Mouse (Mus musculus) splenic B cell, adult 2 months (primary cell): Measurements from ENCODE around the gene Prkca.

ENCODE experiments used
- DNase-seq: peaks from one replicate; pipeline ENCODE4 v3.0.0-alpha.2; 2011; ENCODE audit warnings: low read depth, low spot score
- H3K27me3 ChIP-seq: 2 replicates; pipeline ENCODE4 v1.6.1; 2012; ENCODE audit warnings: mild to moderate bottlenecking, low read length, moderate library complexity, mixed read lengths; ENCODE audit not compliant: control insufficient read depth, poor library complexity, insufficient read depth, severe bottlenecking
- H3K36me3 ChIP-seq: 2 replicates; pipeline ENCODE4 v1.6.1; 2012; ENCODE audit warnings: mild to moderate bottlenecking, low read length, moderate library complexity, mixed read lengths; ENCODE audit not compliant: control insufficient read depth, poor library complexity, insufficient read depth, severe bottlenecking

Prkca gene

DNA sequence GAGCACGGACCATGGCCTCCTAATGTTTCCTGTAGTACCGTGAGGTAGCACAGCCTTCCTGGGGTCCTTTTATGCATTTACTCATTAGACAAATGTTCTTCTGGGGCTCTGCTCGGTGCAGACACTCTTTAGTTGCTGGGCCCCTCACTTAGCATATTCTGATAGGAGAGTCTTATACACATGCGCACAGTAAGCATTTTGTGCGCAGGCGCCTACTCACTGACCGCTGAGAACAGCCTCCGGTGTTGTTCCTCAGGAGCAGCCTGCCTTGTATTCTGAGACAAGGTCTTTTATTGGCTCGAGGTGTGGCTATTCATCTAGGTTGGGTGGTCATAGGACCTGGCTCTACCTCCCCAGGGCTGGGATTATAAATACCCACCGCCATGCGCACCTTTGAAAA is 412.4 kb downstream of the Prkca start:
- no peaks in the 10 kb centered on the region for H3K36me3 ChIP-seq
- no peak for DNase-seq
- no peaks in the 10 kb centered on the region for H3K27me3 ChIP-seq

DNA sequence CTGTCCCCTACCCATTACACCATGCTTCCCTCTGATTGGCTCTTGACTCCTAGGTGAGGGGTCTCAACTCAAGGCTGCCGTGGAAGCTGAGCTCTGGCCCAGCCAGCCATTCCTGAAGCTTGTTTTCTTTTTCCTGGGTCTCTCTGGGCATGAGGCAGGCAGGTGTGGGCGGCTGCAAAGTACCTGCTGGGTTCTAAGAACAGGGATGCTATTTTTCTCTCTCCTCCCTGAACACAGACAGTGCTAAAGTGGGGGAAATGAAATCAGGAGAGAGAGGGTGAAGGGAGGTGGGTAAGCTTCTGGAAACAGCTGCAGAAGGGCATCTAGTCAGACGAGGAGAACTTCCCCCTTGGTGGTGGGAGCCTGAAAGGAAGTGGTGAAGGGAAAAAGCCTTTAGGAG is 414.0 kb downstream of the Prkca start:
- DNase-seq: no peak
- H3K27me3 ChIP-seq: no peaks in the 10 kb centered on the region
- no peaks in the 10 kb centered on the region for H3K36me3 ChIP-seq

DNA sequence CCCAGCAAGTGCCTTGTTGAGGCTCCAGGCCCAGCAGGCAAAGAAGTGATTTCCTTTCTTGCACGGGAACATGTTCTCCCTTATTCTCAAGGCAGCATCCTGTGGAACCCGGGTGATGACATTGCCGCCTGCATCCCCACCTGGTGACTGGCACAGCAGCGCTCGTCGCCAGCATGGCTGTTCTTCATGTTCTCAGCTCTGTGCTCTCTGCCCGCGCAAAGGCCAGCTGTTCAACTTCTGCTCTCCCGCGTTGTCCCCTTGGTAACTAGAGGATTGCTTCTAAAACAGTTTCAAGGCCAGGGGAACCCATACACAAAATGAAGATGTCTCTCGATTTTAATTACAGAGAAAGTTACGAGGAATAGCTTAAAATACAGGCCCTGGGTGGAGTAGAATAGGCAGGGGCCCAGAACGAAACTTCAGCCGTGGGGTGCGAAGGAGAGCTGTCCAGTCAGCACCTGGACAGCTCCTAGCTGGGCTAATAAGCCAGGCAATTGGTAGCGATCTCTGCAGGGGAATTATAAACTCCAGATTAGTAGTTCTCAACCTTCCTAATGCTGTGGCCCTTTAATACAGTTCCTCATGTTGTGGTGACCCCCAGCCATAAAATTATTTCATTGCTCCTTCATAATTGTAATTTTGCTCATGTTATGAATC is 423.7 kb downstream of the Prkca start:
- no peak for DNase-seq
- Histone ChIP-seq H3K36me3 (no peaks in the 10 kb centered on the region), H3K27me3 (peaks cover 2% of the 10 kb centered on the region)

DNA sequence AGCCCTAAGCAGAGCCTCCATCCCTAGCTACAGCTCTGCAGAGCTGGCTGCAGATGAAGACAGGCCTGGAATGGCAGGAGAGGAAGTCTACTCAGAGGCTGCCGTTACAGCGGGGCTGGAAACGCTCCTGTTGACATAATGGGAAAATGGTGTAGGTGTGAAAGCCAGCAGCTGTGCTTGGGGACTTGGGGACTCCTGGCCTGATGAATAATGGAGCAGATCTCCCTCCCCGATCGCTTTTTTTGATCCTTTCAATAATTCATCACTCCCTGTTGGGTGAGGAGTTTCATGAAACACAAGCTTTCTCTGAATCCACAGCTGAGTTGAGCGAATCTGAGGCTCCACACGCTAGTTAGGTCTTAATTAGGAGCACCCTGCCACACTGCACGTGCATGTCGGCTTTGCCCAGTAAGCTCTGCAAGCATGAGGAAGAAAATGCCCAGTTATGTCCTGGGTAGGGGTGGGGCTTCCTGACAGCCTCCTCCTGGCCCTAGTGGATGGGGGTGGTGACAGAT is 425.9 kb downstream of the Prkca start:
- Histone ChIP-seq H3K27me3 (peaks cover 3% of the 10 kb centered on the region), H3K36me3 (no peaks in the 10 kb centered on the region)
- no peak for DNase-seq

DNA sequence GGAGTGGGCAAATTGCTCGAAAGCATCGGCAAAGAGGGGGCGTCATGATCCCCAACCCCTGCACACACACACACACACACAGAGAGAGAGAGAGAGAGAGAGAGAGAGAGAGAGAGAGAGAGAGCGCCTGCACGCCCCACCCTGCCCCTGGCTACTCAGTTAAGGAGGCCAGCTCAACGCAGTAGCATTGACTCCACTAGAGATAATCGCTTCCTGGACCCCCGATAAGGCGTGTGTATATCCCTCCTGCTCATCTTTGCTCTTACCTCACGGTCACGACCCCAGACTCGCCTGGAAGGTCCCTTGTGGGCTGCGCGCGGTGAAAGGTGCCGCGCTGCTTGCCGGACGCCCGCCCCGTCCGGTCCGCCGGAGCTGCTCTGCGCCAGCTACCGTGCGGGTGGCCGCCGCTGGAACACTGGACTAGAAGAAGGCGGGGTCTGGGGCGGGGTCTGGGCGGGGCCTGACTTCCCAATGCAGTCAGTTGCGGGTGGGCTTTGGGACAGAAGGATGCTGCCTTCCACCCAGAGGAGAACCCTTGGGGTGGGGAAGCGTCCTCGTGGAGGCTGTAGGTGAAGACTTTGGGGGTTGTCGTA is 429.0 kb downstream of the Prkca start, which contains the start of gene Cacng5:
Gene Cacng5, minus strand, starts transcription at position 422 of the 593 bp plus-strand sequence.
- no peaks in the 10 kb centered on the region for H3K36me3 ChIP-seq
- no peak for DNase-seq
- peaks cover 3% of the 10 kb centered on the region for H3K27me3 ChIP-seq

DNA sequence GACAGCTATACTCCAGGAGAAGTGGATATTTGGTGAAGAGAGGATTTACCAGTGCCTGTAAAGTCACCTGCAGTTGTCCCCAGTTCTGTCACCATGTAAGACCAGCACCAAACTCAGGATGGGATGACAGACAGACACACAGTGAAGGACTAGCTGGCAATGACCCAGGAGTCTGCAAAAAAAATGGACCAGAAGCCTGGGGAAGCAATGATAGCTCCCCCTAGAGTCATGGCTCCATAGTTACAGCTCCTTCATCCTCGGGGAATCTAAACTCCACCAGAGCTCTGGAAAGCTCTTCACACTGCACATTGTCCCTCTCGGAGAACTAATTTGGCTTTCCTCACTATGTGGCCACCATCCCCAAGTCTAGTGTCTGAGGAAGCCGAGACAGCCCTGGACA is 430.4 kb downstream of the Prkca start:
- Histone ChIP-seq H3K27me3 (peaks cover 3% of the 10 kb centered on the region), H3K36me3 (no peaks in the 10 kb centered on the region)
- no peak for DNase-seq

DNA sequence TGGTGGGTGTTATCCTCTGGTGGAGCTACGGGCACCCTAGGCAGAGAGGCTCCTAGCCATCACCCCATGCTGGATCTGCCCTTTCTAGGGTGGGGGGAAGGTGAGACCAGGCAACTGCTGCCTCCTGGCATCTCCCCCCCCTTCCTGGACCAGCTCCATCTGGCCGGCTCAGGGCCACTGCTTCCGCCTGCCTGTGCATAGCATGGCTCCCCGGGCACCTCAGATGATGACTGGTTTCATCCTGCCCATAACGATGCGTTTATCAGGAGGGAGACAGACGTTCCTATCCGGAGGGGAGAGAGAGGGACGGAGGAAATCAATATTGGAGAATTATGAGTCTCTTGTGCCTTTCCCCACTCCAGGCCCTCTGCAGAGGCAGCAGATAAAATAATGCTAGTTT is 438.4 kb downstream of the Prkca start:
- no peaks in the 10 kb centered on the region for H3K27me3 ChIP-seq
- H3K36me3 ChIP-seq: no peaks in the 10 kb centered on the region
- no peak for DNase-seq

DNA sequence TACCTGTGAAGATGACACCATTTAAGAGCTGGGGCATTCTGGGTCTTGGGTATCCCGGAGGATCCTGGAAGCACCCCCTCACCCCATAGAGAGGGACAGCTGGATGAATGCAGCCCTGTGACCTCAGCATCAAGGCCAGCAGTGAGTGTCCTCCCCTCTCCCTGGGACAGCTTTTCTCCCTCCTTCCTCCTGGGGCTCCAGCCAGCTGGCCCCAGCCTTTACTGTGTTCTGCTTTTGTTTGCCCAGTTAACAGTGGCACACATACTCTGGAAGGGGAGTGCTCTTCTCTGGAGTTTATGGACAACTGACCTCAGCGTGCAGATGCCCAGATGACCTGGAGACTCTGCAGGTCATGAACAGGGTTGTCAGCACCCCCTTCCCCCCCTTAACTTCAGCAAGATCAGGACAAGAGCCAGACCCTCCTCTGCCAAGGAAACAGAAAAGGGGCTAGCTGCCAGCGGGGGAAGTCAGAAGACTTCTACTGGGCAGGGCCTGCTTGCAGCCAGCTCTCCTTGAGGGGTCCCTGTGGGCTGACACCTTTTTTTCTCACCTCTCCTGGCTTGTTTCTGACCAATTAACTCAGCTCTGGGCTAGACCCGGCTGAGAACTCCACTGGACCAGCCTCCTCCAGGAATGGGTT is 439.6 kb downstream of the Prkca start:
- DNase-seq: no peak
- H3K36me3 ChIP-seq: no peaks in the 10 kb centered on the region
- no peaks in the 10 kb centered on the region for H3K27me3 ChIP-seq

DNA sequence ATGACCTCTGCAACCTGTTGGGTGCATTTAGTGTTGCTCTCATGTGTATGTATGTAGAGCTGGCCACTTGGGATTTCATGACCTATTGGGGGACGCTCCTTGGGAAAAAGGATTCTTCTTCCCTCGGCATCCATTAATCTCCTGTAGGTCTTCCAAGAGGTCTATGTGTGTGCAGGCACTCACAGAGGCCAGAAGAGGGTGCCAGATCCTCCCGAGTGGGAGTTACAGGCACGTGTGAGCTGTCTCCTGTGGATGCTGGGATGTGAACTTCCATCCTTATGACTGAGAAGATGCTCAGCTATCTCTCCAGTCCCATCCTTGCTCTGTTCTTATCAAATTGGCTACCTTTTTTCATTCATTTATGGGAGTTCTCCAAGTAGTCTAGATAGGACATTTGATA is 443.3 kb downstream of the Prkca start:
- Histone ChIP-seq H3K36me3 (no peaks in the 10 kb centered on the region), H3K27me3 (no peaks in the 10 kb centered on the region)
- DNase-seq: no peak

DNA sequence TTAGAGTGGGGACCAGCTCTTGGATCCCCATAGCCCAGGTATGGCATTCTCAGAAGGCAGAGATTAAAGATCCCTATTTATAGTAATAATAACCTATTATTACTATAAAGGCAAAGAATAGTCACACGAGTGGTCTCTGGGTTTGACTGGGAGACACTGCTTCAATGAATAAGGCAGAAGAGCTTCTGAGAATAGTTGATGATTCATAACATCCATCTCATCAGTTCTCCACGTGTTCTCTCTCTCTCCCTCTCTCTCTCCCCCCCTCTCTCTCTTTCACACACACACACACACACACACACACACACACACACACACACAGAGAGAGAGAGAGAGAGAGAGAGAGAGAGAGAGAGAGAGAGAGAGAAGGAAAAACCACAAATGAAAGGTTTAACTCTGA is 445.0 kb downstream of the Prkca start:
- no peaks in the 10 kb centered on the region for H3K36me3 ChIP-seq
- H3K27me3 ChIP-seq: no peaks in the 10 kb centered on the region
- no peak for DNase-seq

DNA sequence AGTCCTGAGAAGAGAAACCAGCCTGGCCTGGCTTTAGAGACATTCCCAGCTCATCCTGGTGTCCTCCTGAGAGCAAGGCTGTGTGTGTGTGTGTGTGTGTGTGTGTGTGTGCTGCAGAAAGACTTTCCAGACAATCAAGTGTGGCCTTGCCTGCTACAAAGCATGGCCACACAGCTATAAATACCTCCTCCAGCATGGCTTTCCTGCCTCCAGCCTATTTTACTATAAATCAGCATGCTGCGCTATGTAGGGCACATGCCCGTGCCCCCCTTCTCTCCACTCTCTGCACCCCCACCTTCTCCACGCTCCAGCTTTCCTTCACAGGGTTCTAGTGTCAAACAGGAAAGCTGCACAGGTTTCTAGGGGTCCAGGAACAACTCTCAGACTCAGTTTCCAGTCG is 448.1 kb downstream of the Prkca start:
- Histone ChIP-seq H3K36me3 (no peaks in the 10 kb centered on the region), H3K27me3 (no peaks in the 10 kb centered on the region)
- no peak for DNase-seq

DNA sequence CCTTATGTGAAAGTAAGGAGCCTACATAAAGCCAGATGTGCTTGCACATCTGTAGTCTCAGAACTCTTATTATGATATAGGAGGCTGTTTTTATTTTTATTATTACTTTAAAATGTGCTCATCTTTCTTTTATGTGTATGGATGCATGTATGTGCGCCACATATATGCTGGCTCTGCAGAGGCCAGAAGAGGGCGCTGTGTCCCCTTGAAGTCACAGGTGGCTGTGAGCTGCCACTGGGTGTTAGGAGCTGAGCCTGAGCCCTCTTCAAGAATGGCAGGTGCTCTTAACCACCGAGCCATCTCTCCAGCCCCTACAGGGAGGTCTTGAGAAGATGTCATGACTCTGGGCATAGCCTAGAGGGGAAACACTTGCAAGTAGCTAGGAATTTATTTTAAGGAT is 452.4 kb downstream of the Prkca start:
- Histone ChIP-seq H3K27me3 (no peaks in the 10 kb centered on the region), H3K36me3 (no peaks in the 10 kb centered on the region)
- DNase-seq: peak; percentile 12

DNA sequence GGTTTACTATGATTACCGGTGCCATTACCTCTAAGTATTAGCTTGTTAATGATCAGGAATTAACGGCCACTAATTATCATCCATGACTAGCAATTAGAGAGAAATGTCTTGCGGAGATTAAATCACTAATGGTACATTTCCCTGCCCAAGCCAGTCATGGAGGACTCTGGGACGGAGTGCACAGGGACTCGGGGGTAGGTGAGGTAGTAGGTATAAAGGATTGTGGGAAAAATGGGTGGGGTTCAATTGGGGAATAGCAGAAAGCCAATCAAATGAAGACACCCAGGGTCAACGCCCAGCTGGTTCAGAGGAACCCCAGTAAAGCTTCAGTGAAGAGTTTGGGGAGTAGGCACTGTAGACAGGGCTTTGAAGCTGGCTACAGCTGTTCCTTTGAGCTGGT is 456.4 kb downstream of the Prkca start:
- DNase-seq: no peak
- Histone ChIP-seq H3K27me3 (no peaks in the 10 kb centered on the region), H3K36me3 (no peaks in the 10 kb centered on the region)
